Mouse (Mus musculus) liver, adult 2 months (tissue): Measurements from ENCODE around the gene Fate1.

ENCODE experiments used
- CTCF ChIP-seq: fragments of 200-500 bp; IDR thresholded peaks from 2 replicates; pipeline ENCODE4 v1.5.1; 2011; ENCODE audit warnings: low read depth, low read length, control low read depth
- POLR2A ChIP-seq: fragments of 200-500 bp; IDR thresholded peaks from 2 replicates; pipeline ENCODE4 v1.6.1; 2011; ENCODE audit warnings: low read length, control low read depth; ENCODE audit not compliant: insufficient read depth; ENCODE audit errors: extremely low read depth

- TF ChIP-seq POLR2A = no peak
- TF ChIP-seq CTCF = no peak
These were observed 7.7 kb downstream of the Fate1 start for GRCm38 (mm10) chrX:71980443-71980842.
